Mouse (Mus musculus): Measurements from ENCODE around the gene Pin1.

Gene Pin1

DNA sequence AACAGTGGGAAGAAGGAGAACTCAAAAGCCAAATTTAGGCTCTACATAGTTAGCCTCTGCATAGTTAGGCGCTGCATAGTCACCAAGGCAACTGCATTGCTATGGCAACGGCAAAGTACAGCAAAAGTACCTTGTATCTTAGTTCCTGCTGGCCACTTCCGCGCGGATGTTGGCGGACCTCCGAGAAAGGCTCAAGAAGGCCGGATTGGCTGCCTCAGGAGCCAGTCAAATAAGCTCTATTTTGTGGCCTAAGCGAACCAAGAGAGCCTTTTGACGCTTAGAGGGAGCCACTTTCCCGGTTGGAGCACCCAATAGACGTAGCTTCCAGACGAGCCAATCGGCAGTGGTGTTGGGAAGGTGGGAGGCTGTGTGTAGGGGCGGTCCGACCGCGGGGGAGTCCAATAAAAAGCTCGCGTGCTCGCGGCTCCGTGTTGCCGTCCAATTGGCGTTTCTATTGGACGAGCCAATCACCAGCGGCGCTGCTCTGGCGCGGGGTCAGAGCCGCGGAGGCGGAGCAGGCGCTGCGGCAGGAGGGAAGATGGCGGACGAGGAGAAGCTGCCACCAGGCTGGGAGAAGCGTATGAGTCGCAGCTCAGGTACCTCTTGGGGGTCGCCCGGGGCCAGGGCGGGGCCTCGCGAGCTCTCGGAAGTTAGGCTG is at the start of gene Pin1:
Gene Pin1 (plus strand): TSS at position 494 of the 658 bp plus-strand sequence.
- DNase-seq (ENCODE audit: low spot score in 2 of 2), result peak; percentile 93 to 98

DNA sequence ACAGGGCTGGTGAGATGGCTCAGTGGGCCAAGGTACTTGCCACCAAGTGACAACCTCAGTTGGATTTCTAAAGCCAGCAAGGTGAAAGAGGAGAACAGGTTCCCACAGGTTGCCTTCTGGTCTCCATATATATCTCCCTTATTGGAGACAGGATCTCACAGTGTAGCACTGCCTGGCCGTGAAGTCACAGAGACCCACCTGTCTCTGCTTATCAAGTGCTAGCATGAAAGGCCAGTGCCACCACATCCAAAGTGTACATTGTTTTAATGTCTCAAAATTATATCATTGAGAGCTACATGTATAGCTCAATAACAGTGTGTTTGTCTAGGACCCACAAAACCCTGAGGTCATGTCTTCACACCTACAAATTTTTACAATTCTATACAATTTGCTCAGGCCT is 45.6 kb upstream of the Pin1 start:
- DNase-seq (ENCODE audit: low spot score in 2 of 2), result no peak

DNA sequence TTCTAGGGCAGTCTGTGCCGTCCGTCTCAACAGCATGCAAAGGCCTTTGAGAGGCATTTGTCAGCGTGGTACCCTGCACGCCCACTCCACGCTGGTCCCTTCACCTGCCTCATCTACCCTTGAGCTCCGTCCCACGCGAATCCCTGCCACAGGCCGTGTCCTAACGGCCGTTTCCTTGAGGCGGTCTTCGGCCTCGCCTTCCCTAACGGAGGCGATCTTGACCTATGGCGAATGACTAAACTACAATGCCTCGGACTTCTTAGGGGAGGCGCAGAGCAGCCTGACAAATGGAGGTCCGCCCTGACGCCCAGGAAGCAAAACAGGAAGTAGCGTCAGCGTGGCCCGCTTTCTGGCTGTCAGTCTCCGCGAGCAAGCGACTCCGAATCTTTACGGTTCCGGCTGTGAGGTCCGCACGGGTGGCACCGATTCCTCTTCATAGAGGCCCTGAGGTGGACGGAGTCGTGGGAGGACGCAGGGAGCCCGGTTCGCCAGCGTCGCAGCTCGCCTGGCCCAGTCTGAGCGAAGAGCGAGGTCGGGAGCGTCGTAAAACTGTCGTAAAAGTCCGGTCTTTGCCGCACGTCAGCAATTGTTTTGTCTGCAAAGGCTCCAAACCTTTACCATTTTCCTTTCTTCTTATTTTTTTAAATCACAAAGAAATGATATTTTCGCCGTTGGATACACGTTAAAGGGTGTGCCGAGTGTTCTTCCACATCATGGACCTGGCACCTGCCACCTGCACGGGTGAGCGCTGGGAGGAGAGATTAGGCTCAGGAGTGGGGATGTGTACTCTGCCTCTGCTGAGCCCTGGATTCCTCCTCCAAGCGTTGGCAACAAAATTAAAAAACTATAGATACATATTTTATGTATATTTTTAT is 44.6 kb upstream of the Pin1 start:
- peak; percentile 79 to 80 for DNase-seq (ENCODE audit: low spot score in 2 of 2)

DNA sequence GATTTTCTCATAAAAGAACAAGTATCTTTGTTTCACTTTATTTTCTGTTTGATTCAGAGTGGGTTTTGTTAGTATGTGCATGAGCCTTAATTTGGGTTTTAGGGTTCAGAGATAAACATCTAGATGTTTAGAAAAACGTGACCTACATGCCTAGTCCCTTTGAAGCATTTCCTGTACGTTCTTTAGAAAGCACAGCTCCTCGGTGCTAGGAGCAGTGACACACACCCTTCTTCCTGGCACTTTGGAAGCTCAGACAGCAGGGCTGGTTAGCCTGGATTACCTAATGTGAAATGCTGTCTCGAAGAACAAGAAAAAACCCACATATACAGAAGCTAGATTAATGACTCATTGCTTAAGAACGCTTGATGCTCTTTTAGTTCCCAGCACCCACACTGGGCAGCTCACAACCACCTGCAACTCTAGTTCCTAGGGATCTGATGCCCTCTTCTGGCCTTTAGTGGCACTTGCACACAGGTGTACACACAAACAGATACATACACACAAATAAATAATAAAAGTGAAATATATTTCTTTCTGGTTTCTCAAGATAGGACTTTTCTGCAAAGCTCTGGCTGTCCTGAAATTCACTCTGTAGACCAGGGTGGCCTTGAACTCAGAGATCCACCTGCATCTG is 41.9 kb upstream of the Pin1 start:
- DNase-seq (ENCODE audit: low spot score in 2 of 2), result peak; percentile 25 to 33

DNA sequence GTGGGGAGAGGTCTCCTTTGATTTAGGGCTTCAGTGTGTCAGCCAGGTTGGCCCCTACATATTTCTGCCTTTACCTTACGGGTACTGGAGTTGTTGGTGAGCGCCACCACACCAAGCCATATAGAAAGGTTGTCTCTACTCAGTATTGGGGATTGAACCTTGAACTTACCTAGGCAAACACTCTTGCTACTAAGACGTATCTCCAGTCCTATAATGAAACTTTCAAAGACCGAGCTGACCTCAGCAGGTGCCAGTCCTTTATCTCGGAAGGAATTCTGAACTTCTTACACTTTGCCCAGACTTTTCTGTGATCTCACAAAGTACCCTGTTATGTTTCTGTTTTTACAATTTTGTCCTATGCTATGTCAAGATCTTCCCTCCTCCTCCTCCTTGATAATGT is 39.9 kb upstream of the Pin1 start:
- DNase-seq (ENCODE audit: low spot score in 2 of 2), result no peak

DNA sequence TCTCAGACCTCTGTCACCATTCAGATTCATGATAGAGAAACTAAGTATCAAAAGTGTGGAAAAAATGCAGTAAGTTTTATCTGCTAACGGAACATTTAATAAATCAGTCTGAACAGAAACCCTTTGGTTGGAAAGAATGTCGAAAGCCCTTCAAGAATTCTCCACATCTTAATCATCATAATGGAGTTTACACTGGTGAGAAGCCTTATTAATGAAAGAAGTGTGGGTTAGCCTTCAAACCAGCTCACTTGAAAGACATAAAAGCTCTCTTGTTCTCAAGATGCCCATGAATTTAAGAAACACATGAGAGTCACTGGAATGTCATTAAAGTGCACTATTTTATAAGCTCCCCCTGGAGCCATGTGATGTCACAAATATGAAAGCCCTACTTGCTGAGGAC is 35.2 kb upstream of the Pin1 start:
- no peak for DNase-seq (ENCODE audit: low spot score in 2 of 2)

DNA sequence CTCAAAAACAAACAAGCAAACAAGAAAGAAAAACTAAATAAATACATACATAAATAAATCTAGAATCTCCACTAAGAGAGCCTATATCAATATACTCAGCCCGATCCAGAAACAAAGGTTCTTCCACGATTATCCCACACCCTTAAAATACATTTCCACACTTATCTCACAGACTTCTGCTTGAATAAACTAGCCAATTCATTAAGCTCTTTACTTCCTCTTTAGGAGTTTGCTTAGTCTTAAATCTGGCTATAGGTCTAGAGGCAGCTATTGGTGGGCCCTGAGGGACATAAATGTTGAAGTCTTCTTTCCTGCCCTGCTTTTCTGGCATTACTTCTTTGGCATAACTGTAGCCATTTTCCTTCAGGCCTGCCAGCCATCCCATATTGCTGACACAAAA is 20.6 kb upstream of the Pin1 start:
- DNase-seq (ENCODE audit: low spot score in 2 of 2), result no peak

DNA sequence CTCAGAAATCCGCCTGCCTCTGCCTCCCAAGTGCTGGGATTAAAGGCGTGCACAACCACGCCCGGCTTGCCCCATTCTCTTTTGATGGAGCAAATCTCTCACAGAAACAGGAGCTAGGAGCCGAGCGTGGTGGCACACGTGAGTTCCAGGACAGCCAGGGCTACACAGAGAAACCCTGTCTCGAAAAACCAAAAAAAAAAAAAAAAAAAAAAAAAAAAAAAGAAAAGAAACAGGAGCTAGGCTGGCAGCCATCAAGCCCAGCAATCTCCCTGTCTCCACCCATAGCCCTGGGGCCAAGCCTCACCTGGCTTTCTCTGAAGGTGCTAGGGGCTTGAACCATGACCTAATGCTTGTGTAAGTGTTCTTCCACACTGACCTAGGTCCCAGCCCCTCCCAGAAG is 16.2 kb upstream of the Pin1 start:
- peak; percentile 45 to 56 for DNase-seq (ENCODE audit: low spot score in 2 of 2)

DNA sequence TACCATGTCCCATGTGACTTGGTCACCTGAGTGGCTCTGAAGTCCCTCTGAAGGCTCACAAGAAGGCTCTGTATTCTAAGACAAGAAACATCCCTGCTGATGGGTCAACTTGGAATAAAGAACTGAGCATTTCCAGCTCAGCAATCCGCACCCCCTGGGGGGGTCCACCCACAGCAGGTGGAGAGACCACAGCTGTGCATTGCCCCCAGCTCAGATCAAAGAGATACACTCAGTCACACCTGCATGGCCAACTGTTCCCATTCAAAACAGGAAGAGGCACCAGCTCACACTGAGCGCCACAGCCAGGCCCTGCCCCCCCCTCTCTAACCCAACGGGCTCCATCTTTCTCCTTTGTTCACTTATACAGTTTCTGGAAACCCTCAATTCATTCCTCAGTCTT is 15.6 kb upstream of the Pin1 start:
- DNase-seq (ENCODE audit: low spot score in 2 of 2), result peak; percentile 89 to 94

DNA sequence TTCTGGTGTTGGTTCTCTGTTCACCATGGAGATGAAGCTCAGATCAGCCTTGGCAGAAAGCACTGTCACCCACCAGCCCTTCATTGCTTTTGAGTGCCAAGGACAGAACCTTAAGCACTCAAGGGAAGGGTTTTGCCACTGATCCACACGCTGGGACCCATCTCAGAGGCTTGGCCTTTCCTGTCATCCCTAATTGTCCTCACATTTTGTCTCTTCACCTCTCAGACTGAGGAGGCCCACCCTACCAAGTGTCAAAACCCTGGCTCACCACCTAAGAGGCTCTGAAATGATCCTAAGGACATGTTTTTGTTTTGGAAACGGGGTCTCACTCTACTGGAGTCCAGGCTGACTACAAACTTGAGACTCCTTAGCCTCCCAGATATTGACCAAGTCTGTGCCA is 15.1 kb upstream of the Pin1 start:
- DNase-seq (ENCODE audit: low spot score in 2 of 2), result no peak

DNA sequence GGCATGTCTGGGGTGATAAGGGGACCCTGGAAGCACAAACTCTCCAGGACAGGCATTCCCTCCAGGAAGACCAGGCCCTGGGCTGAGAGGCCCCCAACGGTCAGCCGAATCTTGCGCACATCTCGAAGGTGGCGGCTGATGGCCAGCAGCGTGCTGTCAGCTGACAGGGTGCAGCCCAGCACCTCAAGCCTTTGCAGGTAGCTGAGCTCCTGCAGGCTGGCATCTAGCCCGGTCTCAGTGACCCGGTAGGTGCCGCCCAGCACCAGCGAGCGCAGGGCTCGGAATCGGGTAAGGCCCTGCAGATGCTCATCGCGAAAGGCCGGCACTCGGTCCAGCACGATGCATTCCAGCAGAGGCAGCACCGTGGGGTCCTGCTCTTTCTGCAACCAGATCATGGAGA is 13.3 kb upstream of the Pin1 start:
- no peak for DNase-seq (ENCODE audit: low spot score in 2 of 2)

DNA sequence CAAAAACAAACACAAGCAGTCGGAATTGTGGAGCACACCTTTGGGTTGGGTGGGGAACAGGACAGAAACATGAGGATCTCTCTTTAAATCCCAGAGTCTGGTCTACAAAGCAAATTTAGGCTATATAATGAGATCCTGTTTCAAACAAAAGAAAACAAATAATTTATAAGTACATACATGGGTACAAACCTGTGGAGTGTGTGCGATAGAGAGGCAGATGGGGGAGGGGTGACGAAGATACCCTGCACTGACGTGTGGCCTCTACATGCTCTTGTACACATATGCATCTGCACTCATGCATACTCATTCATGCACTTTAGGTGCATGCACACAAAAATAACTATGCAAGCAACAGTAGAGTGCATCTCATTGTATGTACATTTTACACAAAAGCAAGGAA is 12.4 kb upstream of the Pin1 start:
- peak in 1 of 2 experiments; percentile 49 for DNase-seq (ENCODE audit: low spot score in 2 of 2)

DNA sequence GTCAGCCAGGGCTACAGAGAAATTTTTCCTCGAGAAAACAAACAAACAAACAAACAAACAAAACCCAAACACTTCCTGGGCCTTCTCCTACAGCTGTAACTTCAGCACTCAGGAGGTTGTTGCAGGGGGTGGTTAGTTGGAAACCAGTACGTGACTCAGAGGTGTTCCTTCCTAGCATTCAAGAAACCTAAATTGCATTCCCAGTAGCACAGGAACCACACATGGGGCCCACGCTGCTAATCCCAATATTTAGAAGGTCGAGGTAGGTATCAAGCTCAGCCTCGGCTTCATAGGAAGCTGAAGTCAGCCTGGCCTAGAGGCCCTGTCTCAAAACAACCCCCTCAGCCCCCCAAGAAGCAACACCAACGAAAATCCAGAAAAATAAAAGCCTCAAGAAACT is 10.4 kb upstream of the Pin1 start:
- peak in 1 of 2 experiments; percentile 22 for DNase-seq (ENCODE audit: low spot score in 2 of 2)

DNA sequence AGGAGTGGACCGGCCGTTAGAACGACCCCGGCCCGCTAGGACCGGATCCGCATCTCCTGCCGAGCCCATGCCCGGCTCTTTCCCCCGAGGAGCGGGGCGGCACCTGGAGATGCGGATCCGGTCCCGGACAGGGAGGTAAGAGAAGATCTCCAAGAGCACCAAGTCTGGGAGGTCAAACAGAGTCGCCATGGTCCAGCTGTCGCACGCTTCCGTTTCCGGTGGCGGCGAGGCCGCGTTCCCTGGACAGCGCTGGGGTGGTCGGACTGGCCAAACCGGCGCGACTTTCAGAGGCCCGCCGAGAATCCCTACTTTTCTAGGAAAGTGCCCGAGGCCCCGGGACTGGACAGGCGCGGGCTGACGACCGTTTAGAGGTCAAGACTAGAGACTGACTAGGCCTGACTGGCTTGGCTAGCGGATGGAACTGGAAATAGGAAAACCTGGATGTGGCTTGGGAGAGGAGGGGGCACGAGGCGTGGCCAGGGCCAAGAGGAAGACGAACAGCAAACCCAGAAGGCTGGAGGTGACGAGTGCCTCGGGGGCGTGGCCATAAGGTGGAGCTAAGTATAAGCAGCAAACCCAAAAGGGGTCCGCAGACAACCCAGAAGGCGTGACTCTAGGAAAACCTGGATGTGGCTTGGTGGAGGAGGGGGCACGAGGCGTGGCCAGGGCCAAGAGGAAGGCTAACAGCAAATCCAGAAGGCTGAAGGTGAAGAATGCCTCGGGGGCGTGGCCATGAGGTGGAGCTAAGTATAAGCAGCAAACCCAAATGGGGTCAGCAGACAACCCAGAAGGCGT is 9.6 kb upstream of the Pin1 start, which contains the start of gene Ubl5:
Gene Ubl5 (plus strand): TSS at position 778 of the 795 bp plus-strand sequence.
- DNase-seq (ENCODE audit: low spot score in 2 of 2), result peak; percentile 96 to 99

DNA sequence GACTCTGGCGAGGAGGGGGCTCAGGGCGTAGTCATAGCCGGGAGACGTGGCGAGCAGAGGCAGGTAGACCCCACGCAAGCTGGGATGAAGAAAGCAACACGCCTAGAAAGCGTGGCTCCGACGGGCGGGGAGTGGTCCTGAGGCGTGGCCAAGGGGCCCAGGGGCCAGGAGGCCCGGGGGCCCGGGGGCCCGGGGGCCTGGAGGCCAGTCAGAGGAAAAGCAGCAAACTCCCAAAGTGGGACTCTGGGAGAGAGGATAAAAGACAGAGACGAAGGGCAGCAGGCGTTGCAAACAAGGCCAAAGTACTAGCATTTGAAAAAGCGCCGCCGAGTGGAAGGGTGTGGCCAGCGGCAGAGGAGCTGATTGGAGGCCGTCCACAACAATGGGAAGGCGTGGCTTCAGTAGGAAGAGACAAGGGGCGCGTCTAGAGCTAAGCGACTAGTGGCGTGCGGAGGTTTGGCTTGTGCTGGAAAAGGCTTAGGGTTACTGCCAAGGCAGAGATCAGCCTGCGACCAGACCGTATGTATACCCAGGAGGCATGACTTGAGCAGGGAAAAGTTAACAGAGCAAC is 8.9 kb upstream of the Pin1 start:
- peak; percentile 90 to 94 for DNase-seq (ENCODE audit: low spot score in 2 of 2)

DNA sequence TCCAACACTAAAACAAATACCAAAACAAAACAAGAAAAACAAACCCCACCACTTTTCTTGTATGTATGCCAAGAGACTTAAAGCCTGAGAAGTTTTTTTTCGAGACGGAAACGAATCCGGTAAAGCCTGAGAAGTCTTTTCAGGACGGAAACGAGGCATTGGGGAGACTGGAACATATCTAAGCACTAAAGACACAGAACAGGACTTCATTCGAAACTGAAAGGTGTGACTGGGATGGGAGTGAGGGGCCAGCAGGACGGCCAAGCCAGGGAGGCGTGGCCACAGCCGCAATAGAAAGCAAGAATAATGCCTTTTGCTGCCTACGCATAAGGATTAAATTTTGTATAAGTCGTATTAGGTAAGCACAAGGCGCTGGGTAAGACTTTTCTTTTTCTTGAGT is 8.1 kb upstream of the Pin1 start:
- DNase-seq (ENCODE audit: low spot score in 2 of 2), result peak in 1 of 2 experiments; percentile 20

DNA sequence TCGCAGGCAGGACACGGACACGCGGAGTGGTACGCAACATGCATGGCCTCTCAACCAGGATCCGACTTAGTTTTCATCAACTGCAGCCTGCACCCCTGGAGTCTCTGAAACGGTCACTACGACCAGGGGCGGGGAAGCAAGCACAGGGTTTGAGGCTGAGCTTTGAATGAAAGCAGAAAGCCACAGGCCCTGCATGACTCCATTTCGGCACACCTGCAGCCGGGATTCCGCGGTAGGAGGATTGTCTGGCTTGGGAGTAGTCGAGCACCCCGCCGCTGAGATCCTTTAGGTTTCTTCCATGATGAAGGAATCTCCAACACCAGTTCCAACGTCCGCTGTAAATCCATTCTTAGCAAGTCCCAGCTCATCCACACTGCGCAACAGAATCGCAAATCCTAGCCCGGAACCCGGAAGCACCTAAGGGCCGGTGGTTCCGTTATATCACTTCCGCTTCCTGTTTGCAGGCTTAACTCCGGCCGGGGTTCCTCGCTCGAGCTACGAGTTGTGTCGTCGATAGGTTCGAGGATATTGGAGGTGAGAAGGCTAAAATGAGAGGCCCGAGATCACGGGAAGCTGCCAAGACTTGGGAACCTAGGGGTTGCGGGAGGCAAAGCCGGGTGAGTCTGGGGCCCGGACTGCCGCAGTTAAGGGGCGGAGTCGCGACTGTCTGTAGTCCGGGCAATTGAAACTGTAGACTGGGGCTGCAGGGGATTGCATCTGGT is 7.4 kb upstream of the Pin1 start, which contains the start of gene Fbxl12:
Gene Fbxl12 (minus strand): TSS at position 408 of the 722 bp plus-strand sequence.
- DNase-seq (ENCODE audit: low spot score in 2 of 2), result peak; percentile 61 to 69

DNA sequence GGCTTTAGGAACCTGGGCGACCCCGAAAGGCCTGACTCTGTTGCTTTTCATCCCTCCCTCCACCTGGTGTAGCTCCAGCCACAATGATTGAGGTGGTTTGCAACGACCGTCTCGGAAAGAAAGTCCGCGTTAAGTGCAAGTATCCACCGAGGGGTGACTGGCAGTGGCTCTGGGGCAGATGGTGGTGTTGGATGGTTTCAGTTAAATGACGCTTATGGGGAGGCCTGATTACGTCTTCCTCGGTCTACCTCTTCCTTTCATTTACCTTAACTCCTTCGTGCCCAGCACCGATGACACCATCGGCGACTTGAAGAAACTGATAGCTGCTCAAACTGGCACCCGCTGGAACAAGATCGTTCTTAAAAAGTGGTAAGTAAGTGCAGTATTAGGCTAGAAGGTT is 6.8 kb upstream of the Pin1 start:
- DNase-seq (ENCODE audit: low spot score in 2 of 2), result peak in 1 of 2 experiments; percentile 16

DNA sequence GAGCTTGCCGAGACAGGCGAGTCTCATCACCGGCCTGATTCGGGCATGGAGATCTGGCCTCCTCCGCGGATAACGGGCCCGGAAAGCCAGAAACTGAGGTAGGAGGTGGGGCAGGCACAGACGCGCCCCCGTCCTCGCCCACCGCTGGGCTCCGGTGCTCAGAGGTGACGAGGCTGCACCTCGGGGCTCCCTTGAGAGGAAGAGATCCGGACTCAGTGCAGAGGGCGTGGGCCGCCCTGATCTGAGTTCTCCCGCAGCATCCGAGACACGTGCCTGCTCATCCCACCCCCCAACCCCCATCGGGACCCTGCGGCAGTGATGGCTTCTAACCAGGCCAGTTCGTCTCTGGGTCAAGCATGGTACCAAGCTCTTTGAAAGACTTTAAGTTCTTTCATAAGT is 364 bp downstream of the Pin1 start:
- no peak for DNase-seq (ENCODE audit: low spot score in 2 of 2)

DNA sequence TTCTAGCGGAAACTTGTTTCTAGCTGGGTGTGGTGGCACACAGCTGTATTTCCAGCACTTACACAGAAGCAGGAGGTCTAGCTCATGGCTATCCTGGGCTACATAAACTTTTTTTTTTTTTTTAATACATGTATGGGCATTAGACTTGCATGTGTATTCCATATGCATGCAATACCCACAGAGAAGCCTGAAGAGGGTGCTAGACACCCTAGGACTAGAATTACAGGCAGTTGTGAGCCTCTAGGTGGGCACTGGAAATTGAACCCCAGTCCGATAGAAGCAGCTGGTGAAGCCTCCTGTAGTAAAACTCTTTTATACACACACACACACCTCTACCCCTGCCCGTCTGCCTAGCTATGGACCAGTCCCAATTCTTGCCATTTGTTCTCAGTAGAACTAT is 2.0 kb downstream of the Pin1 start:
- DNase-seq (ENCODE audit: low spot score in 2 of 2), result no peak

DNA sequence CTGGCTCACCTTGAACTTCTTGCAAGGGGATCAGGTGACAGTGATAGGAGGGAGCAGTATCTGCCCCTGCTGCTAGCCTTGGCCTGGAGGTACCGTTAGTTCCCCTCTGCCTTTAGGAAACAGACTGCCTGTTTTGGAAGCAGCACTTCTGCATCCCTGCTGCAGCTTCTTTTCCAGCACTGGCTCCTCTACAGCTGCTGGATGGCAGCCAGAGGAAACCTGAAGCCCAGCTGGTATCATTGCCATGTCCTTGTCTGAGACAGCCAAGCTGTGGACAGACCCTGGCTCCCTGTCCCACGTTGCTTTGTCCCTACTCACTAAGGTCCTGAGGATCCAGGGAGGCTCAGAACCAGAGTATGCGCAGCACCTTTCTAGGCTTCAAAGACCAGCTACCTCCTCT is 5.7 kb downstream of the Pin1 start:
- no peak for DNase-seq (ENCODE audit: low spot score in 2 of 2)

All from thymus, postnatal 10 days (tissue).